Mouse (Mus musculus) liver, embryonic 14.5 days (tissue): ENCODE results near the gene Hacd3. TPM values are rescaled to one million over a fixed set of nuclear protein-coding genes. Genes with fewer than 3 reads are reported as not detected.

ENCODE experiments used
- ATAC-seq: fragments of 200-750 bp; cut with Nextera tagmentation; 2 replicates; pipeline ENCODE4 v1.8.0; 2017; ENCODE audit warnings: moderate number of reproducible peaks, mild to moderate bottlenecking, moderate library complexity; ENCODE audit not compliant: insufficient read depth
- DNase-seq, 3 experiments: peaks; one replicate each; pipeline ENCODE4 v3.0.0-alpha.2; 2012 to 2013; ENCODE audit warnings: low read depth in 3 of 3, low spot score in 3 of 3
- H3K27ac ChIP-seq: fragments of 300-500 bp; sonication (generic); 2 replicates; pipeline ENCODE4 v1.5.1; 2014; ENCODE audit warnings: moderate library complexity, mild to moderate bottlenecking, control low read depth, inconsistent platforms
- H3K27me3 ChIP-seq: fragments of 300-500 bp; sonication (generic); 2 replicates; pipeline ENCODE4 v1.6.1; 2014; ENCODE audit warnings: mild to moderate bottlenecking, low read length, moderate library complexity; ENCODE audit not compliant: control insufficient read depth, insufficient read depth
- H3K36me3 ChIP-seq: fragments of 300-500 bp; sonication (generic); replicated peaks from 2 replicates; pipeline ENCODE4 v1.6.1; 2014; ENCODE audit warnings: low read depth; ENCODE audit not compliant: control insufficient read depth, insufficient read depth
- H3K4me1 ChIP-seq, 2 experiments: fragments of 200-500 bp in 1 of 2; fragments of 300-500 bp in 1 of 2; sonication (generic) in 1 of 2; replicated peaks; 2 replicates each; pipeline ENCODE4 v1.6.1; 2012 to 2014; ENCODE audit warnings: antibody characterized with exemption in 1 of 2, inconsistent platforms in 1 of 2, low read length in 1 of 2; ENCODE audit not compliant: control insufficient read depth in 2 of 2, insufficient read depth in 2 of 2
- H3K4me2 ChIP-seq: fragments of 300-500 bp; sonication (generic); 2 replicates; pipeline ENCODE4 v1.6.1; 2014; ENCODE audit warnings: low read depth, mild to moderate bottlenecking, control low read depth, moderate library complexity
- H3K4me3 ChIP-seq, 2 experiments: fragments of 200-500 bp in 1 of 2; fragments of 300-500 bp in 1 of 2; sonication (generic) in 1 of 2; 2 replicates each; pipeline ENCODE4 v1.5.1; 2012 to 2014; ENCODE audit warnings: low read depth in 2 of 2, low read length in 2 of 2, mild to moderate bottlenecking in 2 of 2, control low read depth in 1 of 2, inconsistent platforms in 1 of 2, moderate library complexity in 1 of 2; ENCODE audit not compliant: insufficient read depth in 1 of 2
- H3K9ac ChIP-seq: fragments of 300-500 bp; sonication (generic); replicated peaks from 2 replicates; pipeline ENCODE4 v1.6.1; 2014; ENCODE audit warnings: mild to moderate bottlenecking, control low read depth, moderate library complexity
- H3K9me3 ChIP-seq: fragments of 300-500 bp; sonication (generic); 2 replicates; pipeline ENCODE4 v1.6.1; 2016; ENCODE audit warnings: low read length, mixed read lengths; ENCODE audit not compliant: control insufficient read depth
- CTCF ChIP-seq: IDR thresholded peaks from 2 replicates; pipeline ENCODE4 v1.5.1; 2016; ENCODE audit warnings: antibody characterized with exemption, low read depth, control low read depth
- EP300 ChIP-seq: IDR thresholded peaks from 2 replicates; pipeline ENCODE4 v1.6.1; 2016; ENCODE audit warnings: antibody characterized with exemption, low read depth
- WGBS: fragments of 180-500 bp; shearing (Covaris S2); extraction: QIAGEN DNeasy Blood & Tissue Kit; methylation state at CpG from one replicate; pipeline ENCODE4 v1.1.7; 2014; ENCODE audit not compliant: insufficient replicate concordance; 5-methylcytosine and 5-hydroxymethylcytosine counted together
- polyA plus RNA-seq, 2 experiments: library from polyadenylated mRNA; depleted of rRNA in 1 of 2; stranded (reverse) in 1 of 2; unstranded in 1 of 2; fragments of >200 nt; fragmentation: Nextera tagmentation in 1 of 2; extraction: Ambion mirVana in 1 of 2; gene quantifications; 2 replicates each; pipeline versions ENCODE4 v1.2.1 to v1.2.3; 2012 to 2014

The Hacd3 gene
- polyA plus RNA-seq, 2 experiments = 19.6 to 22.9 TPM

DNA sequence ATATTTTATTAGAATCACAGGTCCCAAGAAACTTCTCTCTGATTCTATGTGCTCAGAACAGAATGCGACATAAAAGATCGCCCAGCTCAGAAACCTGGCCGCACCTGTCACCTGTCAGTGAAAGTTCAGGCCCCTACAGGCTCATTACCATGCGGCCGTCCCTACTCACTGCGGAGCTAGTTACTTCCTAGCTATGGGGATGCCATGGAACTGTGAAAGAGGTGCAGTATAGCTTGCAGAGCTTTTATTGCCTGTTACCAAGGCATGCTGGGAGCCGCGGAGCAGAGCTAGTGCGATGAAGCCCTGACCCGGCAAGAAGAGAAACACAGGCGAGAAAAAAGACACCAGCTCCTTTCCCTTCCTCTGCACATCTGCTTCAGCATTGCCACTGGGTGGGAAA, 77.5 kb downstream of the Hacd3 start:
- Histone ChIP-seq H3K9me3 (no peaks in the 10 kb centered on the region), H3K36me3 (no peaks in the 10 kb centered on the region), H3K9ac (no peak overlapping the region), H3K27me3 (no peaks in the 10 kb centered on the region; the same call in 1 of the 2 replicates), H3K4me2 (no peak overlapping the region), H3K27ac (no peak overlapping the region), H3K4me3 (no peak overlapping the region), H3K4me1 (peaks cover 4 to 13% of the 10 kb centered on the region in 2 experiments)
- DNase-seq = no peak
- no peak for ATAC-seq
- TF ChIP-seq EP300 (no peak), CTCF (no peak)
- WGBS = 44% methylated on average over 11 of the region's 11 CpGs

DNA sequence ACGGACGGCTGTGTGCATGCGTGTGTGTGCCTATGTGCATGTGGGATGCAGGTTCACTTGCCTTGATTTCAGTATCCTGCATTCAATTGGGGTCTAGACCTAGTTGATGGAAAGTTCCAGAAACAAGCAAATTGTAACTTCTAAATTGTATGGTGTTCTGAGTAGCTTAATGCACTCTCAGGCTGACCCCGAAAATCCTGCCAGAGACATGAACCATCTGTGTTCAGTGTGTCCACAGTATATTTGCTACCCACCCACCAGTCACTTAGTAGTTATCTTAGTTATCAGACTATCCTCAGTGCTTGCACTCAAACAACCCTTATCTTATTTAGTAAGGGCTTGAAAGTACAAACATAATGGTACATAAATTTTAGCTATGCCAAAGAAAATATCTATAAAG, 79.8 kb downstream of the Hacd3 start:
- no peak for ATAC-seq
- Histone ChIP-seq H3K4me2 (no peak overlapping the region), H3K4me1 (peaks cover 9 to 20% of the 10 kb centered on the region in 2 experiments), H3K9ac (no peak overlapping the region), H3K4me3 (no peak overlapping the region), H3K9me3 (no peaks in the 10 kb centered on the region), H3K27me3 (no peaks in the 10 kb centered on the region; the same call in 1 of the 2 replicates), H3K36me3 (no peaks in the 10 kb centered on the region), H3K27ac (no peak overlapping the region)
- DNase-seq = no peak
- TF ChIP-seq EP300 (no peak), CTCF (no peak)
- WGBS = 77% methylated on average over 4 of the region's 4 CpGs

DNA sequence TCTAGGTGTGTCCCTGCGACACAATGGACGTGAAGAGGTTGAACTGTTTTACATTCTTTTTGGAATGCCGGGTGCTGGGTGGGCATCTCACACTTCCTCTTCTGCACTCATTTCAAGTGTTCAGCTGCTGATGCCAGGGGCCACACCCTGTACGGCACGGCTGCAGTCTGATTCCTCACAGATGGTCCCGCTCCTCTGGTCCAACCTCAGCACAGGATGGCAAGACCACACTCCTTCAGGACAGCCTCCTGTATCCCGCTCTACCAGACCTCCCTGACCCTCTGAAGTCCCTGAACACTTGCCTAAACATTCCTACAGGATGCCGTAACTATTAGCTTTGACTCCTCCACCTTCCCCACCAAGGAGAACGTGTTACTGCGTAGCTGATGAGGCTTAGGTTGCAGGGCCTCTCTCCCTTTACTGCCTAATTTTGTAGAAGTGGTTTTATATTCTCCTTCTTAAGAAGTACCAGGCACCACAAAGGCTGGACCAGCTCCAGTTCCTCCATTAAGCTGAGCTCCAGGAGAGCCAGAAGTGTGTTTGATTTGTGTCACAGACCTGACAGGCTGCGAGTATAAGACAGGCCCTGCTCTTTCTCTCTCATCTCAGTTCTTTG, 80.7 kb downstream of the Hacd3 start:
- peaks cover 9 to 24% of the 10 kb centered on the region in 2 experiments for H3K4me1 ChIP-seq
- ATAC-seq = no peak
- H3K4me3 ChIP-seq = no peak overlapping the region
- no peak overlapping the region for H3K27ac ChIP-seq
- no peak for DNase-seq
- no peak overlapping the region for H3K9ac ChIP-seq
- H3K36me3 ChIP-seq = no peaks in the 10 kb centered on the region
- no peaks in the 10 kb centered on the region; the same call in 1 of the 2 replicates for H3K27me3 ChIP-seq
- no peaks in the 10 kb centered on the region for H3K9me3 ChIP-seq
- H3K4me2 ChIP-seq = no peak overlapping the region
- TF ChIP-seq EP300 = no peak
- no peak for TF ChIP-seq CTCF
- 67% methylated on average over 11 of the region's 11 CpGs for WGBS

DNA sequence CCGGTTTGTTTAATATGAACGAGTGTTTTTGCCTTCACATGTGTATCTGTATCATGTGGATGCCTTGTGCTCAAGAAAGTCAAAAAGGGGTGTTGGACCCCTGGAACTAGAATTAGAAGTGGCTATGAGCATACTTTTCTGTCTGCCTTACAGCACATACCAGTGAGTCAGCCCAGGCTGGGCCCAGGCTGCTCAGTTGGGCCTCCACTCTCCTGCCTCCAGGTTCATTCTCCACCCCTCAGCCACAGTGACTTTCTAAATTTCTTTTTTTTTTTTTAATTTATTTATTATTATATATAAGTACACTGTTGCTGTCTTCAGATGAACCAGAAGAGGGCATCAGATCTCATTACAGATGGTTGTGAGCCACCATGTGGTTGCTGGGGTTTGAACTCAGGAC, 81.7 kb downstream of the Hacd3 start:
- Histone ChIP-seq H3K9ac (no peak overlapping the region), H3K4me1 (peaks cover 12 to 26% of the 10 kb centered on the region in 2 experiments), H3K36me3 (no peaks in the 10 kb centered on the region), H3K9me3 (no peaks in the 10 kb centered on the region), H3K4me2 (no peak overlapping the region), H3K27me3 (no peaks in the 10 kb centered on the region; the same call in 1 of the 2 replicates), H3K4me3 (no peak overlapping the region), H3K27ac (no peak overlapping the region)
- ATAC-seq = no peak
- DNase-seq = no peak
- TF ChIP-seq CTCF (no peak), EP300 (no peak)
- WGBS = 62% methylated on average over 2 of the region's 2 CpGs

DNA sequence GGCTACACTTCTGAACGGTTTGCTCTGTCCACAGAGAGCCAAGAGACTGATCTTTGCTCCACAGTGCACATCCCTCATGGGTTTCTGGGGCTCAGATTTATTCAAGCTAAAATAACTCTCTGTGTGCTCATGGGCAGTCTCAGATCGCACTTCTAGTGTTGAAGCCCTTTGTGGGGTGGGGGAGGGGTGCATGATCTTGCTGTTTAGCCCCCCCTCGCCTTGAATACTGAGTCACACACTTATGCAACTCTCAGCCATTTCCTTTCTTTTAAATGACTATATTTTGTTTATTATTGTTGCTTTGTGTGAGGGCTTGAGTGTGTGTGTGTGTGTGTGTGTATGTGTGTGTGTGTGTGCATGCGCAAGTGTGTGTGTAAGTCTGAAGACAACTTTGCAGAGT, 82.2 kb downstream of the Hacd3 start:
- Histone ChIP-seq H3K27ac (peak overlapping the region; percentile 51; the same call in 1 of the 2 replicates), H3K4me1 (peaks cover 17 to 31% of the 10 kb centered on the region in 2 experiments), H3K27me3 (no peaks in the 10 kb centered on the region; the same call in 1 of the 2 replicates), H3K9me3 (no peaks in the 10 kb centered on the region), H3K36me3 (no peaks in the 10 kb centered on the region), H3K9ac (peak overlapping the region; percentile 44), H3K4me3 (peak overlapping the region in 1 of 2 experiments; percentile 32; a peak in 2 of 4 replicates), H3K4me2 (peak overlapping the region; percentile 56)
- no peak for DNase-seq
- ATAC-seq = no peak
- no peak for TF ChIP-seq EP300
- TF ChIP-seq CTCF = no peak
- 29% methylated on average over 4 of the region's 4 CpGs for WGBS
